Mouse (Mus musculus): ENCODE measurements around the gene Ndufaf4. TPM values are rescaled to one million over a fixed set of nuclear protein-coding genes. Genes with fewer than 3 reads are reported as not detected.

Gene Ndufaf4
- total RNA-seq, 2 experiments from 2014 or later, result 25.6 to 26.6 TPM

Other genes starting within 250 kb of the Ndufaf4 start
- 1 to 10 TPM; 6.2 to 7.6 TPM for gene Klhl32, start 47.0 kb upstream of the Ndufaf4 start, total RNA-seq (2021)
- gene Gpr63, start 68.3 kb downstream of the Ndufaf4 start, total RNA-seq (2021), result 1 to 10 TPM; 4.5 to 5.0 TPM

All from adrenal gland, postnatal 4 days (tissue).